Mouse (Mus musculus) CD4-positive, CD25-positive, alpha-beta regulatory T cell, adult 2 months (primary cell): ENCODE measurements at regions not wholly inside any gene's neighbourhood (a gene's known extent, or its start where the extent isn't known, plus 50 kb on each side); places are given as distances from the start of the nearest gene placed in this dataset.

Source experiments
- DNase-seq: peaks from one replicate; pipeline ENCODE4 v3.0.0-alpha.2; 2012; ENCODE audit warnings: low read depth, low spot score

DNA sequence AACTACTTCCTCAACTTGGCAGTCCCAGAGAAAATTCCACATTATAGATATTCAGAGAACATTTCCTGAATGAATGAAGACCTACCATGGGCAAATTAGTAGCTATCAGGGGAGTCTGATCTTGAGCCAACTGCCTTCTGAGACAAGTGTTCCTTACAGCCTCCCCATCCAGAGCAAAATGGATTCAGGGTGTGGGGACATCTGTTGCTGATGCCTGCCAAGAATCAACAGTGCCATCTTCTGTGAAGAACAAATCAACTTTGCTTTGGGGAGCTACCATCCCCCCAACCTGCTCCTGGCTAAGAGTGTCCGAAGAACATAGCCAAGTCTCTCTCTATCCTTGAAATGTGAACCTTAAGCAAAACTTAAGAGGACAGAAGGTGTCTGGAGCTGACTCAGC is 217.9 kb downstream of the Nedd1 start:
- no peak for DNase-seq

DNA sequence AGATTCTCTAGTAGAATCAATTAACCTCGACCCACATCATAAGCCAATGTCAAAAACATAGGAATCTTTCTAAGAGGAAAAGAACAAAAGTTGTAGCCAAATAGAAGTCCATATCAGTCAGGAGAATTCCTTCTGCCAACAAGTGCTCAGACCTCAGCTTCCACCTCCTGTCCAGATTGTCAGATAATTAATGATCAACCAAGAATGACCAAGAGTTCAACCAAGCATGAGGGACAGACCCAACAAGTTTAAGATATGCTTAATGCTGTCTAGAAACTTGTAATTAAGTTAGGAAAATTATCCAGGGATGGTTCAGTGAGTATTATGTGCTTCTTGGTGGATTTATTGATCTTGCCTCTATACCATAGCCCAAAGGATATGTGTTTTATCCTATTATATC is 238.6 kb downstream of the Nedd1 start:
- DNase-seq, result no peak

DNA sequence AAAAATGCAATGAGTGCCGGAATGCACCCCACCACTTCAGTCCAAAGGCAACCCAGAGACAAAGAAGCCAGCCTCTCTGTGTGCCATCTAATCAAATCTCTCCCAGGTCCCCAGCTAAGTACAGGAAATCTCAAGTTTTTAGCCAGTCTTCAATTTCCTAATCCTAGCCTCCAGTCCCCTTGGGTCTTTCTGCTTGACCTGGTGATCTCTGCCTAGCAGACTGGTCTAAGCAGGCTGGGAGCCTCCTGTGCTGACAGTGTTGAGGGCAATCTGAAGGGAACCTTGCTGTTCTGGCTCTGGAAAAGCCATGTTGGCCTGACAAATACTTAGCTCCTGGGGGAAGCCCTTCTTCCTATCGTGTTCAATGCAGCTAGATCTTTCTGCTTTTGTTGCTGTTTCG is 248.9 kb downstream of the Nedd1 start:
- DNase-seq, result no peak

DNA sequence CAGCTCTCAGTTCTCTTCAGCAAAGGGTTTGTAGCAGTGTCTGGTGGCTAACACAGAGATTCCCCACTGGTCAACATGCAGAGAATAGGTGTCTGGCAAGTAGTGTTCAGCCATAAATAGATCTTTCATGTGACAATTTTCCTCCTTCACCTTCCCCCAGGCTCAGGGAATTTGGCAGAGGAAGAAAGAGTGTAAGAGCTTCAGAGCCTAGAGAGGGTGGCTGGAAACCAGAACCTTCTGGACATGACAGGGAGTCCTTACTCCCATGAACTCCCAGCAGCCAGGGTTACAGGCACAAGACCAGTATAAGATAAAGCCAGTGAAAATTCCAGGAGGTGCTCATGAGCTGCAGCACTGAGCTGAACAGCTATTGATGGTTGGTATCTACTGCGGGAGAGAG is 251.1 kb downstream of the Nedd1 start:
- no peak for DNase-seq

DNA sequence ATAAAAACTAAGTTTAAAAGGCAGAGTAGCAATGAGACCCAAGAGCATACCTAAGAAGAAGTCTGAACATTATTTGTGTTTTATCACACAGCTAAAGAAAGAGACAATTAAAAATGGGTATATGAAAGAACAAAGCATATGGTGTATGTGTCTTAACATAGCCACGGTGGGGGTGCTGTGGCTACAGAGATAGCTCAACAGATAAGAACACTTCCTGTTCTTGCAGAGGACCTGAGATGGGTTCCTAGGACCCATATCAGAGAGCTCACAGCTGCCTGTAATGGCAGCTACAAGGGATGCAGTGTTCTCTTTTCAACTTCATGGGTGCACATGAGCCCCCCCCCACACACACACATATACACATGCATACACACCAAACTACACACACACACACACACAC is 267.0 kb downstream of the Nedd1 start:
- DNase-seq, result no peak

DNA sequence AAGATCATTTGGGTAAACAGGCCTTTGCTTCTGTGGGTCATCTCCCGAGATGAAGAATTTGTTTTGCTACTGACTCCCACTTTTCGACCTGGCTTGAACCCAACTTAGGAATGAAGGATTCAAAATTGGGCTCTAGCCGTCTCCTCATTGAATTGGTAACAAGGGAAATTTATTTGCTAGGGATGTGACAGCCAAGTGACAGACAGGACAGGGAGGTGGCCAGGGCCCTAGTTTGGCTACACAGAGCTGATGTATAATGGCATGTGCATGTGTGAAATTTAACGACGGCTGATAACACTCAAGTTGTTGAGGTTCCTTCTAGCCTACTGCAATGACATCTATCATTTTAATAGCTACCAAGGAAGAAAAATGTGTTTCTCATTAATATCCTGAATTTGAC is 268.7 kb downstream of the Nedd1 start:
- DNase-seq, result no peak

DNA sequence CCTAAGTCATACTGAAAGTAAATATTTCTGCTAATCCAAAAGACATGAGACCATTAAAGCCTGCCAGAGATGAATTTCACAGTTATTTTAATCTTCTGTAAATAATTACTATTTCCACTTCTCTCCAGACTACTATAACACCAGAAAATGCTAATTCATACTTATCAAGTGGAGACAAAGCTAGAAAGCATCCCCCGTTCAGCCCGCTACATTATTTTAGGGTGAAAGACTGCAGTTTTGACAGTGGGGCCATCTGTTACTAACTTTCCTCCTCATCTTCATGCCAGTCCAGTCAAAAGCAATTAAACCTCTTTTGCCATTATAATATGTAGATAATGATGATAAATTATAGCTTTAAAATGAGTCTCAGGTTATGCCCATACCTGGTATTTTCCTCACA is 276.3 kb downstream of the Nedd1 start:
- no peak for DNase-seq

DNA sequence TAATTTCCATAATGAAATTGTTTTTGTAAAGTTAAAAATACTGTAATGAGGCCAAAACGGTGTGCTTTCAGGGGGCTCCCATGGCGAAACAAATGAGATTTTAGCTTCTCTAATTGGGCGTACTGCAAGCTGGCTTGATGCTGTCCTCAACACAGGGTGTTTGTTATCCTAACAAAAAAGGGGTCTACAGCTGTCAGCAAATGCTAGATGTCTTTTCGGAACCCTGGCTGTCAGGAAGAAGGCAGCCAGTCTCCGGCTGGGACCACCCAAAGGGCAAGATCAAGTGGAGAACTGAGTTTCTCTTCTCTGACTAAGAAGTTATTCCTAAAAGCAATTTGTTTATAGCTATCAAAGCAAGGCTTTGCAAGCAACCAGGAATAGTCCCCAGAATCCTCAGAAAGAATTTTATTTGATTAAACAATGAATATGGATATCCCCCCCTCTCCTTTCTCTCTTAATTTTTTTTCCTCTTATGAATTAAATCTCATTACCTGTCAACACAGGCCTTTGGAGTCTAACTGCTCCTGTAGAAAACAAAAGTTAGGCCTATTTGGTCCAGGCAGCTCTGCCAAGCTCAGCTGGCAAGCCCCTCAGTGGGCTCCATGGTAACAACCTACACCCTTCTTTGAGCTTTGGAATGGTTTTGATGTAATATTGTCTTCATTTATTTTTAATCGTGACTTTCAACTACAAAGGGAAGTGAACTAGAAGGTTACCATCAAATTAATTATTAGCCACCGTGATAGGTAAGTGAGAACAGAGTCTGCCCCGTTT is 283.4 kb downstream of the Nedd1 start:
- DNase-seq, result no peak

DNA sequence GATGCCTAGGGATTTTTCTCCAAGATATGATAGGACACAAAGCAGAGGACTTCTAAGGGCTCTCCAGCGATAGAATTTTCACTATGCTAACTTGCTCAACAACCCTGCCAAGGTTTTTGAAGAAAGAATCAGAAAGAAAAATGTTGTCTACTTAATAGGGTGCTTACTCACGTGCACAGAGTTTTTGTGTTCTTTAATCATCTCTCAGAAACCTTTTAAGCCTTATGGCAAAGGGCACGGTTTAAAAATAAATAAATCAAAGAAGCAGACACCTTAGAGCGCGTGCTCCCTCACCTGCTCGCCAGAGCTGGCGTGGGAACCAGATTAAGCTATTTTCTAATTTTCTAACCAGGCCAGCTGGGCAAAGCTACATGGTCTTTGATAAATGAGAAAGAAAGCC is 293.0 kb downstream of the Nedd1 start:
- DNase-seq, result no peak

DNA sequence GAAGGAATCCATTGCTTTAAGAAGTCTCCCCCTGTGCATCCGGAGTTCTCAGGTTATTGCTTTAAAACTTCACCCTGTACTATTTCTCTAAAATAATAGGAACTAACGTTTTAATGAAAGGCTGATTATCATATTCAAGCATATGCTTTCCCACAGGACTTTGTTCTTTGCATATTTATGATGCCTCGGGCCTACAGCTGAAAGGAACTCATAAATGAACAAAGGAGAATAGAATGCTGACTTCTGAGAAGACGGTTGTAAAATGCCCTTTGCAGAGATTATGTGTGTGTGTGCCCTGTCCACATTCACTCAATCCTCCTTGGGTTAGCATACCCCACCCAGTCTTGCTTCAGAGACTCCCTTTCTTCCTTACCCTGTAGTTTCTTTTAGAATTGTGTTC is 294.2 kb downstream of the Nedd1 start:
- DNase-seq, result no peak

DNA sequence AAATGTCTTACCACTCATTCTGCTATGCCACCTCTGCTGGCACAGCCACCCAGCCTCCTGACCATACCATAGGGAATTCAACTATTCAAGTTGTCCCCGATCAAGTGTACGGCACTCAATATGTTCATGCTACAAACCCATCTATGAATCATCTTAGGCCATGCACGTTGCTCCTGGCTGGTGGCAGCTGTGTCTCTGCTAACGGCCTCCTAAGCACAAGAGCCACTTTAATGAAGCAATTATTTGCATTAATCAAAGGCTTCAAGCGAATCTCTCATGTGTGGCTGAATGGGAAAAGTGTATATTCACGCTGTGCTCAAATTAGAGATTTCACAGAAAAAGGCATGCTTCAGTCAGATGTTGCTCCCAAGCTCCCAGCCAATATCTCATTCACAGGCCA is 295.8 kb downstream of the Nedd1 start:
- DNase-seq, result no peak

DNA sequence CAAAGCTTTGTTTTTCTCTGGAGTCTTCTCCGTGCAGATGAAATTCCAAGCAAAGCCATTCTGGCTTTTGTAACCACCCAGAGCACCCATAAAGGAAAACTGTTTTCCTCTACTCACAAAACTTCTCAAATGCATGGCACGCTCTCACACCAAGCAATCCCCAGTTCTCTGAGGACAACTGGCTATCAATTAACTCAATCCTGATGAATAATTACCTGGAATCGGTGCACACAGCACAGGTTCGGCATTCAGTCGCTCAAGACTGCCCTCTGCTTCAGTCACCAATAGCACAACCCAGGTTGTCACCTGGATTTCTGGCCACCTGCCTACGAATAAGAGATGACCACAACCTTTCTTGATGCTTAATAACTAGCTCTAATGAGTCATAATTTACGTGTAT is 309.5 kb downstream of the Nedd1 start:
- no peak for DNase-seq

DNA sequence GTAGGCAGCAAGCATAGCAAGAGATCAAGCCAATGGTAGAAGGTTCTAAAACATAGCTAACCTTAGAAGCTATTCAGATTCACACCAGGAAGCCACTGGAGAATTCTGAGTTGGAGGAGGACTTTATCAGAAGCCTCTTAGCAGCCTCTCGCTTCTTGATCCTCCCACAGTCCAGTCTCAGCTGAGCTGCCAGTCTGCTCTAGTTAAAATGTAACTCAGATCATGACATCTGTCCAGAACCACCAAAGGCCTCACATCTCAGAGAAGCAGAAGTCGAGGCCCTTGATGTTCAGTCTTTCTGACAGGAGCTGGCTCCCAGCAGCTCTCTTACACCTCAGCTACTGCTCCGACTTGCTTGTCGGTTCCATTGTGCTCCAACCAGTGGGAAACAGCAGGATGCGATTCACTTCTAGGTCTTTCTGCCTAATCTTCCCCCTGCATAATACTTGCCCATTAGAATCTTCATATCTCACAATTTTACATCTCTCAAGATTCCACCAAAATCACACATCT is 311.4 kb downstream of the Nedd1 start:
- no peak for DNase-seq

DNA sequence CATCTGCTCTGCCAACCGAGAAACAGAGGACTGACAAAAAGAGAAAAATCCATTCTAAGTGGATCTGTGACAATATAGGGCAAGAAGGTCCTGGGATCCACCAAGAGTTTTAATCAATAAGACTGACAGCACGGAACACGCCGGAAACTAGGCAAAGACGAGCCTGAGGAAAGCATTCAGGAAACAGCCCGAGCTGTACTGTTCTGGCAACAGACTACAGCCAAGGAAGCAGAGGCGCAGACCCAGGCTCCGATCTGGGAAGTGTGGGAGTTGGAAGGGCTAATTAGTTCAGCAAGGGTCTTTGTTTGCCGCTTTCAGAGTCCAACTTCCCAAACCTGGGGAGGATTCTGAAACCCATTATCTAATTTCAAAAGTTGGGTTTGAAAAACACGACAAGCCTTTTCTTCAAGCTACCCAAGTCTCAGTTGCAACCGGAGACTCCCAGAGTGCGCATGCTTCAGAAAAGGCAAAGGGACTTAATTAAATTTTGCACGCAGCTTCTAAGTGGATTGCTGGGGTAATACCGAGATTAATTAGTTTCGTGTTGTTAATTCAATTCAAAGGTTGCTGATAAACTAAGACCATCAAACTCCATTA is 317.4 kb downstream of the Nedd1 start:
- no peak for DNase-seq

DNA sequence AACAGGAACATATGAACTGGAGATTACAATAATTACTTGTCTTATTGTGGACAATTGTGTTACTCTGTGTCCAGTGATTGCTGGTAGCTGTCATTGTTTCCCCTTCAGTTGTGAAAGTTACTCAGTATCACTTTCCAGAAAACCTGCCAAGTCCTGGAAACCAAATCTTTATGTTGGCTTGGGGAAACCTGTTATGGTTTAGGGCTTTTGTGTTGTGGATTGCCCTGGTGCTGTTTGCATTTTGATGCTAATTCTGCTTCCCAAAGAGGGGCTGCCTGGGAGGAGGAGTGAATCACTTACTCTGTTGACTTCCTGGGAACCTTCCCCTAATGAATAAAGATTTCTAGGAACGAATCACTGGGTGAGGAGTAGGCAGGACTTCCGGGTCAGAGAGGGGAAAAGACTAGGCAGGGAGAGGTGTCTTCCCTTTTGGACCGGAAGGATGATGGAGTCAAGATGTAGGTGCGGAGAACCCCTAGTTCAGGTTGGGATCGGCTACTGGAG is 321.6 kb downstream of the Nedd1 start:
- DNase-seq, result no peak

DNA sequence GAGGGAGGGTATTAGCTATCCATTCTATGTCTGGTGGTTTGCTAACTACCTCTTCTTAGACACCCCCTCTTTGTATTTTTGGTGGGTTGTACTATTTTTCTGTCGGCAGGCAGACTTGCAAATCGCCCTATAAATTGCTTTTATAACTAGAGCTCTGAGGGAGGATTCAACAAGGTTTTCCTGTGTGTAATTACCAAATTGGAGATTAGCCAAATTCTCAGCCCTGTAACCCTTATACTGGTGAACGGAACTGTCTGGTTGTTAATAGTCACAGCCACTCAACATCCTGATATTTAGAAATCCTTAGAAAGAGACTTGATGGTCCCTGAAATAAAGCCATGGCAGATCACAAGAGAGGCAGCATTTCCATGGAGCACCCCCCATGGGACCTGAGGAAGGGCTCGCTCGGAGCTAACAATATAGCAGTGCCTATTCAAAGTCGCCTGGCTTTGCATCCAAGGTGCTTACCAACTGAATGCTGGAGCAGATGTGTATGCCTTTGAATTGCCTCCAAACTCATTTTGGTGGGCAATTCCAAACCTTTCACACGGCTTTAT is 333.0 kb downstream of the Nedd1 start:
- no peak for DNase-seq

DNA sequence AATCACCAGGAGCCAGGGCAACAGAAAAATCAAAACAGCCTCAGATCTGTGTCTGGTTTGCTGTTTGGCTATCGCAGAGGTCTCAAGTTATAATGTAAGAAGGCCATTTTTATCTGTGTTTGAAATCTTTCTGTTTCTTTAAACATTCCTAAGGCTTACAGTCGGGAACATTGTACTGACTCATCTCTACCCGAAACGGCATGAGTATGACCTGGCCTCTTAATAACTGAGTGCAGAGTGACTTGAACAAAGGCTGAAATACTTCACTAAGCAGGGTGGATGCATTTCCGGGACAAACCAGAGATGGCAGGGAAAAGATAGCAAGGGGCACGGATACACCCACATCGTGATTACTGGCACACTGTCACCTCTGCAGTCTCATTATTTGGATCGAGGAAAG is 355.1 kb downstream of the Nedd1 start:
- no peak for DNase-seq

DNA sequence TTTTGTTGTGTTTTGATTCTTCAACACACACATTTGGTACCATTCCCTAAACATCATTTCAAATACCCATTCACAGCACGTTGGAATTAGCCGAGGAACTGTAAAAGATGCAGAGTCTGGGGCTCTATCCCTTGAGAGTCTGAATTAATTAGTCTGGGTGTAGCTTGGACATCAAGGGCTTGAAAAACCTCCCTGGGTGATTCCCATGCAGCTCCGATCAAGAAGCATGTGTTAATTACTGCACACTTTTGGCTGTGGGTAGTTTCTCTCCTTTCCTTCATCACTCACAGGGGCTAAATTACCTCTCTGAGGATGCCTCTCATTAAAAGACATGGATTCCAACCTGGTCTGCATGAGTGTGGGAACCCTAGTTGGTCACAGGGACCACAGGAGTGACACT is 365.5 kb downstream of the Nedd1 start:
- DNase-seq, result no peak

DNA sequence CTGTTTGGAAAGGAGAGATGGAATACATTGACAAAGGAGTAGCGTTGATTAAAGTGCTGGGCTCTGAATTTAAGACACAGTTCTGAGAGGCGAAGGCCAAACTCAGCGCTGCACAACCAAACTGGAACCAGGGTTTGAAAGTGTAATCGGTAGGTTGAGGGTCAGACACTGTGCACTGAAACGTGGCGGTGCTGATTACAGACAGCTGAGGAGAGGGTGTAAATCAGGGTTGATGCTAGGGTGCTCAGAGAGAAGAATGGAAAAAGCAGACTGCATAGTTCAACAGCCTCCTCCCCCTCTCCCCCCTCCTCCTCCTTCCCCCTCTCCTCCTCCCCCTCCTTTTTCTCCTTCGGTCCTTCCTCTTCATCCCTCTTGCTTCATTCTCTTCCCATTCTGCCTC is 373.2 kb downstream of the Nedd1 start:
- no peak for DNase-seq

DNA sequence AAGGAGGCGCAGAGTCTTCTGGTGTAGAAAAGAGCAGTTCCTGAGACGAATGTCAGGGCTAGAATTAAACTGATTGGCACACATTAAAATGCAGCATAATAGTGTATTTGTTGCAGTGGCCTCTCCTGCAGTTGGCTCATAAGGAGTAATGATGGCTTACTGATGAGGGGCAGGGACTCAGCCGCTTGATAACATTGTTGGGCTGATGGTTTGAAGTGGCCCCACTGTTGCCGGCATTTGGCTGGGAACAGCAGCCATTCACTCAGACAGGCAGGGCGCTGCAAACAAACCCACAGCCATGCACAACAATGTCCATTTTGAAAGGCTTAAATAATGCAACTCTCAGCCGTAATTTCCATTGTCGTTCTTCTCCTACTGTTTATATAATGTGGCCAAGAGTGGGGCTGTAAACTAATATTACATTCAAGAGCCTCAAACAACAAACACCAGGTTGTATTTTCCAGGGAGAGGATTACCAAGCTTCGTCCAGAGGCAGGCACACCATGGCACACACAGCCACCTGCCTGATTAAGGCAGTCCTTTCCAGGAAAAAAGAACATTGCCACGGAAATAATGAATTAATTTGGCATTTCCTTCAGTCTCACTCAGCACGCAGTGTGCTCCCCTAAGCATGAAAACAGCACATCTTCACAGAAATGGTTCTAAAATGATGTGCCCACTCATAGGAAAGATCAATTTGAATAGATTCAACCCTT is 374.1 kb downstream of the Nedd1 start:
- no peak for DNase-seq

DNA sequence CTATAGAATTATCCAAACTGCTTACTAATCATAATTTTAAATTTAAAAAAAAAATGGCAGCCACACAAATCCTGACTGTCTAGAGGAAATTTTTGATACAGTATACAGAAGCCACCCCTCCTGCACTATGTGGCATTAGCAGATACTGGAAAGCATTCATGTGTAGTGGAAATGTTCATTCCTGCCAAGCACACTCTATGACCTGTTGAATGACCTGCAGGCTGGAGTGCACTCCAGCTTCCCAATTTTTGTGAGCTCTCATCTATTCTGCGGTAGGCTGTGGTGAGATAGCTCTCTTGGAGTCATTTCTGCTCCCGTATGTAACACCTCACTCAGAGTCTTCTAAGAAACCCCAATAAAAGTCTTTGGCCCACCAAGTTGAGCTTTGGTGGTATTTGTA is 382.5 kb downstream of the Nedd1 start:
- no peak for DNase-seq

DNA sequence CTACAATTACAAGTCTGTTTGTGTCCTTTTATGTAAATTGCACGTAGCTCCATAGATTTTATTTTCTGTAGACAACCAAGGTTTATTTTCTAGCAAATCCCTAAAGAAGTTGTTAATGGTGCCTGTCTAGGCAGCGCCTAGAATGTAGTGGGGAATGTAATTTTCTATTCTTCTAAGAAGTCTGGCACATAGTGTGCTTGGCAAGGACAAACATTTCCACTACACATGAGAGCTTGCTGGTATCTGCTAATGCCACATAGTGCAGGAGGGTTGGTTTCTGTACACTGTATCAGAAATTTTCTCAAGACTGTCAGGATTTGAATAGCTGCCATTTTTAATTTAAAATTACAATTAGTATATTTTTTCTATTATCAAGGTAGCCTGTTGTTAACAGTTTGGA is 385.3 kb downstream of the Nedd1 start:
- no peak for DNase-seq
